Mouse (Mus musculus) cerebellum, postnatal 36 days (tissue): ENCODE results near the gene Ewsr1.
"Not testable (repeated sequence)": the region's sequence is repeated elsewhere in the genome, so short reads cannot be mapped to it uniquely, and the experiment has no call there.

Source experiments
- DNase-seq, 2 experiments: peaks; one replicate each; pipeline ENCODE4 v3.0.0; 2021 to 2022; ENCODE audit warnings: mixed read lengths in 2 of 2

The Ewsr1 gene

GRCm38 (mm10) chr11:5096480-5097020 lies 2.5 kb downstream of the Ewsr1 start:
- DNase-seq = no peak

GRCm38 (mm10) chr11:5095877-5096276 lies 3.2 kb downstream of the Ewsr1 start:
- no peak for DNase-seq

- no peak for DNase-seq
Measured at GRCm38 (mm10) chr11:5091706-5092105, 7.4 kb downstream of the Ewsr1 start.

GRCm38 (mm10) chr11:5089147-5089546 lies 9.9 kb downstream of the Ewsr1 start:
- no peak for DNase-seq

- not testable (repeated sequence) for DNase-seq
Measured at GRCm38 (mm10) chr11:5076843-5077242, 22.2 kb downstream of the Ewsr1 start.

GRCm38 (mm10) chr11:5075760-5076159 lies 23.3 kb downstream of the Ewsr1 start:
- no peak for DNase-seq

GRCm38 (mm10) chr11:5074882-5075281 lies 24.2 kb downstream of the Ewsr1 start:
- no peak for DNase-seq

- DNase-seq = no peak
Measured at GRCm38 (mm10) chr11:5068126-5068971, 30.7 kb downstream of the Ewsr1 start.

- DNase-seq = no peak
Measured at GRCm38 (mm10) chr11:5067063-5067462, 32.0 kb downstream of the Ewsr1 start.

- peak; percentile 83 to 88 for DNase-seq
Measured at GRCm38 (mm10) chr11:5065056-5065821, 33.8 kb downstream of the Ewsr1 start, which contains the start of gene Gas2l1. Gene Gas2l1, minus strand, starts transcription at chr11:5065327.

- peak in 1 of 2 experiments; percentile 38 for DNase-seq
Measured at GRCm38 (mm10) chr11:5064282-5065055, 34.6 kb downstream of the Ewsr1 start.

- DNase-seq = peak in 1 of 2 experiments; percentile 26
Measured at GRCm38 (mm10) chr11:5063561-5064281, 35.3 kb downstream of the Ewsr1 start.

- no peak for DNase-seq
Measured at GRCm38 (mm10) chr11:5062860-5063505, 36.1 kb downstream of the Ewsr1 start.

- no peak for DNase-seq
Measured at GRCm38 (mm10) chr11:5062326-5062725, 36.7 kb downstream of the Ewsr1 start.

- peak; percentile 76 to 80 for DNase-seq
Measured at GRCm38 (mm10) chr11:5061413-5062139, 37.5 kb downstream of the Ewsr1 start.

- DNase-seq = no peak
Measured at GRCm38 (mm10) chr11:5060756-5061412, 38.2 kb downstream of the Ewsr1 start.

- peak; percentile 42 to 44 for DNase-seq
Measured at GRCm38 (mm10) chr11:5059704-5060156, 39.3 kb downstream of the Ewsr1 start.

GRCm38 (mm10) chr11:5059230-5059629 lies 39.8 kb downstream of the Ewsr1 start:
- DNase-seq = no peak

- DNase-seq = no peak
Measured at GRCm38 (mm10) chr11:5058783-5059182, 40.3 kb downstream of the Ewsr1 start.
